Mouse (Mus musculus): ENCODE results near the gene Cyp2d26. TPM values are rescaled to one million over a fixed set of nuclear protein-coding genes. Genes with fewer than 3 reads are reported as not detected.
"Not testable (repeated sequence)": the region's sequence is repeated elsewhere in the genome, so short reads cannot be mapped to it uniquely, and the experiment has no call there.

The Cyp2d26 gene
- polyA plus RNA-seq, 1 experiment from 2014 or later = not detected

- H3K36me3 ChIP-seq = no peaks in the 10 kb centered on the region; the same call in 1 of the 2 replicates
- no peak overlapping the region for H3K4me2 ChIP-seq
- H3K4me3 ChIP-seq = no peak overlapping the region
- no peaks in the 10 kb centered on the region for H3K27me3 ChIP-seq
- H3K27ac ChIP-seq = no peak overlapping the region
- H3K9me3 ChIP-seq = no peaks in the 10 kb centered on the region
- peaks cover 9% of the 10 kb centered on the region for H3K4me1 ChIP-seq (replicated peaks)
- WGBS = 63% methylated on average over 5 of the region's 5 CpGs
- H3K9ac ChIP-seq = no peak overlapping the region
- no peak for ATAC-seq (ENCODE audit: low FRiP score)
These were observed 10.9 kb upstream of the Cyp2d26 start for GRCm38 (mm10) chr15:82804708-82805639.

DNA sequence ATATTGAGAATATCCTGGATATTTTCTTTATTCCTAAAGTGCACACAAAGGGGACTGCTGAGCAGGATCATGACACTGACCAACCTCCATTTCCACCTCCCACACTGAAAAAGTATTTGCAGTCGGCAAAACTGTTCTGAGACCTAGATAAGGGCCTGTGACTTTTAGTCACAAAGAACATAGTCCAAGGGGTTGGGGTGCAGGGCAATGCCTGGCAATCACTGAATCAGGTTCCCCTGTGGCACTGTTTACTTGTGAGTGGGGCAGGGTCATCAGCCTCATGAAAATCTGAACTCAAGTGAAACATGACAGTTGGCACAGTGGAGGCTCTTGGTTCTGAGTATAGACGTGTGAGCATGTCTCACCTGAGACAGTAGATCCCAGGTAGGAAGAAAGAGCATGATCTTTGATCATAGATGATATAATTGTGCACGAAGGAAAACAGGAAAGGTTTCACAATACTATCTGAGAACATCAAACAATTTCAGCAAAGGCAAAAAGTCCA lies 1.9 kb upstream of the Cyp2d26 start:
- H3K4me3 ChIP-seq = no peak overlapping the region
- H3K4me2 ChIP-seq = no peak overlapping the region
- 82% methylated on average over 3 of the region's 3 CpGs for WGBS
- H3K4me1 ChIP-seq (replicated peaks) = no peaks in the 10 kb centered on the region
- no peak overlapping the region for H3K9ac ChIP-seq
- H3K27ac ChIP-seq = no peak overlapping the region
- no peaks in the 10 kb centered on the region for H3K9me3 ChIP-seq
- ATAC-seq (ENCODE audit: low FRiP score) = no peak
- H3K27me3 ChIP-seq = no peaks in the 10 kb centered on the region
- no peaks in the 10 kb centered on the region for H3K36me3 ChIP-seq

DNA sequence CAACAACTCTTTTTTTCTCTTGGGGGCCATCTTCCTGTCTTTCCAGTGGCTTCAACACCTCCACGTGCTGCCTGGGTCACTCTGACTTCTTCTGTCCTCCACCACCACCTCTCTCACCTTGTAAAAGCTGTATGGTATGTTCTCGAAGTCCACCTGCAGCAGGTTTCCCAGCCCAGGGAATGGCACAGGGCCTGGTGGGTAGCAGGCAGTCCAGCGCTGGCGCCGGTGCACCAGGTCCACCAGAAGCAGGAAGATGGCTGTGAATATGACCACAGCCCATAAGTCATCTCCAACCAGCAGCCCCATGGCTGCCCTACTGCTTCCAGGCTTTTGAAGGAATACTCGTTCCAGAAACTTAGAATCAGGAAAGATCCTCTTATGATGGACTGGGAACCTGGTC lies 226 bp downstream of the Cyp2d26 start:
- Histone ChIP-seq H3K9me3 (no peaks in the 10 kb centered on the region), H3K9ac (no peak overlapping the region), H3K4me3 (no peak overlapping the region), H3K4me1 (replicated peaks) (no peaks in the 10 kb centered on the region), H3K36me3 (no peaks in the 10 kb centered on the region), H3K27ac (no peak overlapping the region), H3K4me2 (no peak overlapping the region), H3K27me3 (no peaks in the 10 kb centered on the region)
- 91% methylated on average over 6 of the region's 6 CpGs for WGBS
- ATAC-seq (ENCODE audit: low FRiP score) = no peak

DNA sequence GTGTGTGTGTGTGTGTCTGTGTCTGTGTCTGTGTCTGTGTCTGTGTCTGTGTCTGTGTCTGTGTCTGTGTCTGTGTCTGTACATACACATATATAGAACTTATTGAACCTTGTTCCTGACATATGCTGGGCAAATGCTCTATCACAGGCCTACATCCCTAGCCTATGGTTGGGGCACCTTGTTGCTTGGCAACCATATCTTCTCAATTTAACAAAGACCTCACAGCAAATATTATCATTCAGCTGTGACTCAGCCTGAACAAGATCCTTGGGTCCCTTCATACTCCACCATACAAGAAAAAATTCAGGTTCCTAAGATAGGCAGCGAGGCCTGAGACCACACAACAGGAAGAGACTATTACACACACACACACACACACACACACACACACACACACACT lies 640 bp downstream of the Cyp2d26 start:
- H3K9me3 ChIP-seq = no peaks in the 10 kb centered on the region
- WGBS = 76% methylated on average over 1 of the region's 1 CpGs
- no peaks in the 10 kb centered on the region for H3K27me3 ChIP-seq
- H3K9ac ChIP-seq = no peak overlapping the region
- H3K4me2 ChIP-seq = no peak overlapping the region
- no peak overlapping the region for H3K27ac ChIP-seq
- no peaks in the 10 kb centered on the region for H3K36me3 ChIP-seq
- H3K4me3 ChIP-seq = no peak overlapping the region
- ATAC-seq (ENCODE audit: low FRiP score) = no peak
- no peaks in the 10 kb centered on the region for H3K4me1 ChIP-seq (replicated peaks)

DNA sequence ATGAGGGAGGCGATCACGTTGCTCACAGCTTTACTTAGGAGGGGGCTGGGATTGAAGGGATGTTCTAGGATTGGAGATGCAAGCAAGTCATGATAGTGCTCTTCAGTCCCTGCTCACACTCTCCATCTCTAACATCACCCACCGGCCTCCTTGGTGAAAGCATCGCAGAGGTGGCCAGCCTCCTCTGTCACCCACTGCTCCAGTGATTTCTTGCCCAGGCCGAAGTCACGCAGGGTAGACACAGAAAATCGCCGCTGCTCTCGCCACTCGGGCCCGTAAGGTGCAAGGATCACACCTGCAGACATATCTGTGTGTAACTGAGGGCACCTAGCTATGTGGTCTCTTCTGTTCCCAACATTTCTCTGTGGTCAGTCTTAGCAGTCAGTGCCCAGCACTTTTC lies 1.5 kb downstream of the Cyp2d26 start:
- no peaks in the 10 kb centered on the region for H3K36me3 ChIP-seq
- 93% methylated on average over 11 of the region's 11 CpGs for WGBS
- H3K4me1 ChIP-seq (replicated peaks) = no peaks in the 10 kb centered on the region
- no peak overlapping the region for H3K4me3 ChIP-seq
- no peaks in the 10 kb centered on the region for H3K9me3 ChIP-seq
- ATAC-seq (ENCODE audit: low FRiP score) = no peak
- H3K4me2 ChIP-seq = no peak overlapping the region
- H3K9ac ChIP-seq = no peak overlapping the region
- no peaks in the 10 kb centered on the region for H3K27me3 ChIP-seq
- H3K27ac ChIP-seq = no peak overlapping the region

DNA sequence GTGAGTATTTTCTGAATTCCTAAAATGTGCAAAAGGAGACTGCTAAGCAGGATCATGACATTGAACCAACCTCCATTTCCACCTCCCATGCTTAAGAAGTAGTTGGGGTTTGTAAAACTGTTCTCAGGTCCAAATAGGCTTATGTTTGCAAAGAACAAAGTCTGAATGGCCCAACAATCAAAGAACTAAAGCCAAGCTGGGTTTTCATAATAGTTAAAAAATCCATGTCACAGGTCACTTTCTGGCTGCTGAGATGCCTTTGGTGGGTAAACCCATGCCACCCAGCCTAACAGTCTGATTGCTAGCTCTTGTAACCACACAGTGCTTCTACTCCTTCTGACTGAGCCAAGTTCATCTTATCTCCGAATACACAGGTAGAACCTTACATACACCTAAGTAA lies 9.5 kb downstream of the Cyp2d26 start:
- Histone ChIP-seq H3K9me3 (no peaks in the 10 kb centered on the region), H3K36me3 (no peaks in the 10 kb centered on the region), H3K27me3 (no peaks in the 10 kb centered on the region), H3K9ac (no peak overlapping the region), H3K27ac (no peak overlapping the region), H3K4me1 (replicated peaks) (no peaks in the 10 kb centered on the region), H3K4me3 (no peak overlapping the region), H3K4me2 (no peak overlapping the region)
- ATAC-seq (ENCODE audit: low FRiP score) = no peak
- 73% methylated on average over 1 of the region's 1 CpGs for WGBS

- H3K4me2 ChIP-seq = no peak overlapping the region
- 52% methylated on average over 1 of the region's 1 CpGs for WGBS
- ATAC-seq (ENCODE audit: low FRiP score) = no peak
These were observed 10.3 kb downstream of the Cyp2d26 start for GRCm38 (mm10) chr15:82783800-82784199.

GRCm38 (mm10) chr15:82777856-82778255 lies 16.2 kb downstream of the Cyp2d26 start:
- not testable (repeated sequence) for H3K9ac ChIP-seq; H3K27me3 ChIP-seq; H3K4me3 ChIP-seq; H3K27ac ChIP-seq; ATAC-seq (ENCODE audit: low FRiP score); H3K4me2 ChIP-seq; H3K4me1 ChIP-seq (replicated peaks); H3K9me3 ChIP-seq; H3K36me3 ChIP-seq
- 81% methylated on average over 5 of the region's 5 CpGs for WGBS

More at GRCm38 (mm10) chr15:82783800-82784199, 10.3 kb downstream of the Cyp2d26 start:
- no peak overlapping the region for H3K9ac ChIP-seq
- no peak overlapping the region for H3K4me3 ChIP-seq
- H3K27ac ChIP-seq = no peak overlapping the region
- H3K9me3 ChIP-seq = no peaks in the 10 kb centered on the region
- H3K4me1 ChIP-seq (replicated peaks) = no peaks in the 10 kb centered on the region
- H3K36me3 ChIP-seq = no peaks in the 10 kb centered on the region
- H3K27me3 ChIP-seq = no peaks in the 10 kb centered on the region

DNA sequence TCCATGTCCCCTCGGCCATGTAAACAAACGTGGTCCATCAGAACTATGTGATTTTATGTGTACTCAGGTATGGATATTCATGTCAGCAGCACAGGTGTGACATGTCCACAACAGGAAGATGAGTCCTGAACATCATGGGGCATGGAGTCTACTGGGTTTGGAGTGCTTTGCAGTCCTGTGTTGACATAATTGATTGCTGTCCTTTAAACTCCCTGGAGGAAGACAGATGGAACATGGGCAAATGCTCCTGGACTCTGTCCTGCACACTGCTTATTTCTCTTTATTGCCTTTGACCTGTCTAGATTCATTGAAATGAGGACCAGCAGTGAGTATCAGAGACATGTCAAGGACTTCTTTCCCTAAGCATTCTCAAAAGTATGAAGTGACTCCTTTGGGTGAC lies 28.2 kb downstream of the Cyp2d26 start:
- Histone ChIP-seq H3K4me2 (no peak overlapping the region), H3K36me3 (no peaks in the 10 kb centered on the region), H3K9ac (no peak overlapping the region), H3K4me1 (replicated peaks) (no peaks in the 10 kb centered on the region), H3K9me3 (no peaks in the 10 kb centered on the region), H3K4me3 (no peak overlapping the region), H3K27me3 (no peaks in the 10 kb centered on the region), H3K27ac (no peak overlapping the region)
- ATAC-seq (ENCODE audit: low FRiP score) = no peak
- WGBS = 97% methylated on average over 2 of the region's 2 CpGs

DNA sequence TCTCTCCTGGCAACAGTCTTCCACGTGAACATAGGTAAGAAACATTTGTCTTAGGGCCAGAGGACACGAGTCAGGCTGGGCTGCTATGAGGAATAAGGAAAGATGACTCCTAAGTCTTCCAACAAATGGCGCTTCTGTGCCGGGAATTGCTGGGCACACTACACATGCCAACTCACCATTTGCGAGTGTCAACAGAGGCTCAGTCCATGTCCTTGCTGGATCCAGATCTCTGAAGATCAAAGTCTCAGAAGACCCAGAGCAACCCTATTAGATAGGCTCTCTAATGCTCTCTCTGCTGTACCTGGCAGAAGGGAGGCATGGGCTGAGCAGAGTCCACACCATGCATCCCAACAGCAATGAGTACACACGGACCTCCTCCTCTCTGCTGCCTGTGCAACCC lies 29.2 kb downstream of the Cyp2d26 start:
- H3K36me3 ChIP-seq = no peaks in the 10 kb centered on the region
- no peaks in the 10 kb centered on the region for H3K27me3 ChIP-seq
- no peak overlapping the region for H3K9ac ChIP-seq
- H3K4me2 ChIP-seq = no peak overlapping the region
- ATAC-seq (ENCODE audit: low FRiP score) = no peak
- H3K4me1 ChIP-seq (replicated peaks) = no peaks in the 10 kb centered on the region
- WGBS = 88% methylated on average over 6 of the region's 6 CpGs
- no peak overlapping the region for H3K4me3 ChIP-seq
- H3K27ac ChIP-seq = no peak overlapping the region
- no peaks in the 10 kb centered on the region for H3K9me3 ChIP-seq

GRCm38 (mm10) chr15:82763631-82764420 lies 30.3 kb downstream of the Cyp2d26 start, which contains the start of gene Cyp2d40:
TSS of gene Cyp2d40 (minus strand) at chr15:82764183.
- no peak within 1 kb of the TSS for H3K4me2 ChIP-seq
- 94% methylated on average over 9 of the region's 9 CpGs for WGBS
- ATAC-seq (ENCODE audit: low FRiP score) = no peak
- no peaks in the 10 kb centered on the region for H3K4me1 ChIP-seq (replicated peaks)
- no peaks in the 10 kb centered on the region for H3K27me3 ChIP-seq
- H3K4me3 ChIP-seq = no peak within 1 kb of the TSS
- no peaks in the 10 kb centered on the region for H3K36me3 ChIP-seq
- no peak within 1 kb of the TSS for H3K9ac ChIP-seq
- H3K9me3 ChIP-seq = no peaks in the 10 kb centered on the region
- H3K27ac ChIP-seq = no peak within 1 kb of the TSS

GRCm38 (mm10) chr15:82748141-82748540 lies 46.0 kb downstream of the Cyp2d26 start:
- ATAC-seq (ENCODE audit: low FRiP score) = no peak
- 65% methylated on average over 1 of the region's 1 CpGs for WGBS

More at GRCm38 (mm10) chr15:82748141-82748540, 46.0 kb downstream of the Cyp2d26 start:
- Histone ChIP-seq H3K4me1 (replicated peaks) (no peaks in the 10 kb centered on the region), H3K9ac (no peak overlapping the region), H3K4me2 (no peak overlapping the region), H3K4me3 (no peak overlapping the region), H3K27ac (no peak overlapping the region), H3K9me3 (0 out of 2 replicates have a peak, but pooled peaks cover 3% of the 10 kb centered on the region), H3K36me3 (no peaks in the 10 kb centered on the region), H3K27me3 (no peaks in the 10 kb centered on the region)
